Mouse (Mus musculus) testis, adult 2 months (tissue): Measurements from ENCODE around the gene Taf6. TPM values are rescaled to one million over a fixed set of nuclear protein-coding genes. Genes with fewer than 3 reads are reported as not detected.
A peak's percentile ranks its signal among the peaks of the same experiment; 100 is the strongest.

Experiments
- H3K27ac ChIP-seq: fragments of 200-500 bp; 2 replicates; pipeline ENCODE4 v1.5.1; 2012; ENCODE audit warnings: low read depth, low read length; ENCODE audit not compliant: control insufficient read depth, insufficient read depth
- H3K27me3 ChIP-seq: fragments of 200-500 bp; 2 replicates; pipeline ENCODE4 v1.6.1; 2012; ENCODE audit warnings: mild to moderate bottlenecking, low read length, moderate library complexity; ENCODE audit not compliant: control insufficient read depth, insufficient read depth
- H3K36me3 ChIP-seq: fragments of 200-500 bp; 2 replicates; pipeline ENCODE4 v1.6.1; 2012; ENCODE audit warnings: mild to moderate bottlenecking, low read length; ENCODE audit not compliant: control insufficient read depth, insufficient read depth
- H3K4me1 ChIP-seq: fragments of 200-500 bp; 2 replicates; pipeline ENCODE4 v1.6.1; 2012; ENCODE audit warnings: low read length; ENCODE audit not compliant: control insufficient read depth, insufficient read depth
- H3K4me3 ChIP-seq: fragments of 200-500 bp; 2 replicates; pipeline ENCODE4 v1.5.1; 2012; ENCODE audit warnings: low read depth, mild to moderate bottlenecking, low read length, moderate library complexity, mixed read lengths; ENCODE audit not compliant: control insufficient read depth
- CTCF ChIP-seq: fragments of 200-500 bp; IDR thresholded peaks from 2 replicates; pipeline ENCODE4 v1.5.1; 2012; ENCODE audit warnings: low read depth, mild to moderate bottlenecking, inconsistent platforms, low read length, moderate library complexity; ENCODE audit not compliant: control insufficient read depth, insufficient read depth, insufficient replicate concordance
- POLR2A ChIP-seq: fragments of 200-500 bp; IDR thresholded peaks from 2 replicates; pipeline ENCODE4 v1.6.1; 2012; ENCODE audit warnings: low read depth, mild to moderate bottlenecking, inconsistent platforms, low read length, moderate library complexity; ENCODE audit not compliant: control insufficient read depth
- polyA plus RNA-seq: library from polyadenylated mRNA; depleted of rRNA; stranded (reverse); fragments of >200 nt; gene quantifications from 2 replicates; pipeline ENCODE4 v1.2.3, GENCODE M21; 2012

Gene Taf6
- polyA plus RNA-seq, 1 experiment, result 154 TPM

GRCm38 (mm10) chr5:138171695-138172491 lies 15.4 kb downstream of the Taf6 start, which contains the start of the genes Ap4m1 and Mcm7:
TSS of gene Ap4m1 (plus strand) at chr5:138172002.
TSS of gene Mcm7 (minus strand) at chr5:138172422.
- TF ChIP-seq CTCF (no peak), POLR2A (peak; percentile 62)
- H3K36me3 ChIP-seq, result peaks cover 3% of the 10 kb centered on the region; the same call in 1 of the 2 replicates
- H3K4me1 ChIP-seq, result no peaks in the 10 kb centered on the region; the same call in 1 of the 2 replicates
- no peaks in the 10 kb centered on the region for H3K27me3 ChIP-seq
- H3K27ac ChIP-seq, result peak within 1 kb of the TSS; percentile 79
- H3K4me3 ChIP-seq, result peak within 1 kb of the TSS; percentile 99

GRCm38 (mm10) chr5:138170936-138171561 lies 16.2 kb downstream of the Taf6 start:
- TF ChIP-seq CTCF (no peak), POLR2A (peak; percentile 50)
- no peaks in the 10 kb centered on the region for H3K27me3 ChIP-seq
- no peaks in the 10 kb centered on the region; the same call in 1 of the 2 replicates for H3K4me1 ChIP-seq
- H3K36me3 ChIP-seq, result peaks cover 5% of the 10 kb centered on the region
- H3K27ac ChIP-seq, result peak overlapping the region; percentile 79
- H3K4me3 ChIP-seq, result peak overlapping the region; percentile 99

GRCm38 (mm10) chr5:138165594-138165993 lies 21.7 kb downstream of the Taf6 start:
- Histone ChIP-seq H3K27ac (no peak overlapping the region), H3K27me3 (no peaks in the 10 kb centered on the region), H3K4me3 (no peak overlapping the region), H3K4me1 (no peaks in the 10 kb centered on the region), H3K36me3 (peaks cover 6% of the 10 kb centered on the region)
- TF ChIP-seq POLR2A (no peak), CTCF (no peak)

- TF ChIP-seq POLR2A (no peak), CTCF (no peak)
- H3K4me1 ChIP-seq, result no peaks in the 10 kb centered on the region; the same call in 1 of the 2 replicates
- H3K27ac ChIP-seq, result no peak overlapping the region
- H3K36me3 ChIP-seq, result peaks cover 6% of the 10 kb centered on the region
- H3K27me3 ChIP-seq, result no peaks in the 10 kb centered on the region
- H3K4me3 ChIP-seq, result no peak overlapping the region
These were observed 23.6 kb downstream of the Taf6 start for GRCm38 (mm10) chr5:138163610-138164009.

GRCm38 (mm10) chr5:138163046-138163445 lies 24.2 kb downstream of the Taf6 start:
- Histone ChIP-seq H3K27me3 (no peaks in the 10 kb centered on the region), H3K4me3 (no peak overlapping the region), H3K36me3 (peaks cover 6% of the 10 kb centered on the region), H3K4me1 (no peaks in the 10 kb centered on the region; the same call in 1 of the 2 replicates), H3K27ac (no peak overlapping the region)
- TF ChIP-seq POLR2A (no peak), CTCF (no peak)

GRCm38 (mm10) chr5:138160842-138161665 lies 26.2 kb downstream of the Taf6 start, which contains the start of gene Cops6:
TSS of gene Cops6 (plus strand) at chr5:138161071.
- Histone ChIP-seq H3K4me3 (peak within 1 kb of the TSS; percentile 83), H3K36me3 (peaks cover 1% of the 10 kb centered on the region; the same call in 1 of the 2 replicates), H3K27ac (peak within 1 kb of the TSS; percentile 41; the same call in 1 of the 2 replicates), H3K4me1 (no peaks in the 10 kb centered on the region; the same call in 1 of the 2 replicates), H3K27me3 (no peaks in the 10 kb centered on the region)
- no peak for TF ChIP-seq CTCF
- TF ChIP-seq POLR2A, result peak; percentile 73
